Mouse (Mus musculus): ENCODE data around the gene Gpr35.
"Not testable (repeated sequence)": the region's sequence is repeated elsewhere in the genome, so short reads cannot be mapped to it uniquely, and the experiment has no call there.

Gpr35 gene

DNA sequence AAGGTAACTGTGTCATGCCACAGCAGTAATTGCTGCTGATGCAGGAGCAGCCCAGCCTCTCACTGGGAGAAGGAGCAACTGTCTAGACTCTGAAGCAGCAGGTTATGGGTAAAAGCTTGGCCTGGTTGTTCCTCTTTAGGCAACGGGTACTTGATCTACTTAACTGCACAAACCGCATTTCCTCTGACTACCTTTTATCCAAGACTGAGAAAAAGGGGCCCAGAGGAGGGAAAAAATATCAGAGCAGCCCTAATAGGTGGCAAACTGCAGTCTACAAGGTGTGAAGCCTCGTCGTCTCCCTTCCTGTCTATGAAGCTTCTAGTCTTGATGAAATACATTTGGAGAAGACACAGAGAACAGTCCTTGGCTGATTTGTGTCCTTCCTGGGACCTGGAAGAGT is 17.1 kb upstream of the Gpr35 start:
- DNase-seq (ENCODE audit: low read depth, low spot score), result no peak

- peak; percentile 97 for DNase-seq (ENCODE audit: low read depth, low spot score)
Observed at GRCm38 (mm10) chr1:92934182-92934827, 16.4 kb upstream of the Gpr35 start, which contains the start of gene Capn10. Gene Capn10 (plus strand): TSS chr1:92934376.

DNA sequence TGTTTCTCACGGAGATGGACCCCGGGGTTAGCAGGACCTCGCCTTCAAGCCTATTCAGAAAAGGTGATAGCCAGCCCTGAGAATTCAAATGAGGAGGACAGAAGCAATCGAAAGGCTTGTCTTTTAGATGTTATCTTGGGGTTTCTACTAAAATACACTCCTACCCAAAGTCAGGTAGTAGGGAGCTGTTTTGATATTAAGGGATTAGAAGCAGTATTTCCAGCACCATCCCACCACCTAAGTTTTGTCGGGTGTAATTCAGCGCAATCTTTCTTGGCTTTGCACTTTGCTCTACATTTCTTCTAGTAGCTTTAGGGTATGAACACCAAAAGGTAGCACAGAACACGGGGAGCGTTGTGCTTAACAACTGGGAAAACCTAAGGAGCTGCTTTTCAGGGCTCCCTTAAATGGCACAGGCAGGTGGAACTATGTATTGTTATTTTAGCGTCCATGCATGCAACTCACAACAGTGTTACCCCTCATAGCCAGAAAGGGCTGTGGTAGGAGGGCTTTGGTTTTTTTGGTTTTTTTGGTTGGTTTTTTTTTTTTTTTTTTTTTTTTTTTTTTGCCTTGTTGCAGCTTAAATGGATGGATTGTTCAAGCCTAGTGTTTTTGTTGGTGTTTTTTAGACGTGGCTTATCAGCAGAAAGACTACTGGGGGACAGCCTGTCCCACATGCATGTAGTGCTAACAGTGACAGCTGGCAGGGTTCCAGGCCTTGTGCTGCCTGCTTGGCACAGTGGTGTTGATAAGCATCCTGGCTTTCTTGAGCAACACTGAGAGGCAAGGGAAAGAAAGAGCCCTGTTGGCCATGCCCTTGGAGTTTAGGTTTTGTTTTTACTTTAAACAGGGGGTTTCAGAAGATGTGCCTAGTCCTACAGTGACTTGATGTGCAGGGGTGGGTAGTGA is 15.4 kb upstream of the Gpr35 start:
- no peak for DNase-seq (ENCODE audit: low read depth, low spot score)

DNA sequence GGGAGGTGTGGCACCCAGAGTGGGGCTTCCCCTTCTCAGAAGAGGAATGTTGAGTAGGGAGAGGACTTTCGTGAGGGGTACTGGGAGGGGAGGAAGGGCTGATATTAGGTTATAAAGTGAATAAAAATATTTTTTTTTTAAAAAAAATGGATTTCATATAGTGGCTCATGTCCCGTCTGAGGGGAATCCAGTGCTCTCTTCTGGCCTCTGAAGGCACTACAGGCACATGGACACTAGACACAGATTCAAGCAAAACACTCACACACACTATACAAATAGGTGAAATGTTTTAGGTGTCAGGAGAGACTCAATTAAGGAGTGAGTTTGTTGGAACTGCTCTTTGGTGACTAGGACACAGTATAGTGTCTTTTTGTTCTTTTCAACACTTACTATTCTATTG is 14.7 kb upstream of the Gpr35 start:
- no peak for DNase-seq (ENCODE audit: low read depth, low spot score)

GRCm38 (mm10) chr1:92936467-92936866 is 14.2 kb upstream of the Gpr35 start:
- DNase-seq (ENCODE audit: low read depth, low spot score), result no peak

- DNase-seq (ENCODE audit: low read depth, low spot score), result no peak
Observed at GRCm38 (mm10) chr1:92937797-92938196, 12.9 kb upstream of the Gpr35 start.

DNA sequence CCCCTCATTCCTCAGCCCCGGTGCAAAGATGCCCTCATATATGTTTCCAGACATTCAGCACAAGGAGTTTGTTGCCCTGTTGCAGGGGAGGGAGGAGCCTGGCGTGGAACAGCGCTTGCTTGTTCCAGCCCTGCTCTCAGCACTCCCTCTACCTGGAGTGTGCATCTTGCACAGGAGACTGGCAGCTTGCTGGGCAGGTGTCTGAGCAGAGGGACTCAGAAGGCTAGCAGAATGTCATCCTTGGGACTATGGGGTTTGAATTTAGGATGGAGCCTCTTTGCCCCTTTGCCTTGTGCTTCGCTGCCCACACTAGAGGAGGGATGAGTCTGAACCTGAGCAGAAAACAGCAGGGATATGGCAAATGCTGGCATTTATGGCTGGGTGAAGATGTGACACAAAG is 10.9 kb upstream of the Gpr35 start:
- no peak for DNase-seq (ENCODE audit: low read depth, low spot score)

DNA sequence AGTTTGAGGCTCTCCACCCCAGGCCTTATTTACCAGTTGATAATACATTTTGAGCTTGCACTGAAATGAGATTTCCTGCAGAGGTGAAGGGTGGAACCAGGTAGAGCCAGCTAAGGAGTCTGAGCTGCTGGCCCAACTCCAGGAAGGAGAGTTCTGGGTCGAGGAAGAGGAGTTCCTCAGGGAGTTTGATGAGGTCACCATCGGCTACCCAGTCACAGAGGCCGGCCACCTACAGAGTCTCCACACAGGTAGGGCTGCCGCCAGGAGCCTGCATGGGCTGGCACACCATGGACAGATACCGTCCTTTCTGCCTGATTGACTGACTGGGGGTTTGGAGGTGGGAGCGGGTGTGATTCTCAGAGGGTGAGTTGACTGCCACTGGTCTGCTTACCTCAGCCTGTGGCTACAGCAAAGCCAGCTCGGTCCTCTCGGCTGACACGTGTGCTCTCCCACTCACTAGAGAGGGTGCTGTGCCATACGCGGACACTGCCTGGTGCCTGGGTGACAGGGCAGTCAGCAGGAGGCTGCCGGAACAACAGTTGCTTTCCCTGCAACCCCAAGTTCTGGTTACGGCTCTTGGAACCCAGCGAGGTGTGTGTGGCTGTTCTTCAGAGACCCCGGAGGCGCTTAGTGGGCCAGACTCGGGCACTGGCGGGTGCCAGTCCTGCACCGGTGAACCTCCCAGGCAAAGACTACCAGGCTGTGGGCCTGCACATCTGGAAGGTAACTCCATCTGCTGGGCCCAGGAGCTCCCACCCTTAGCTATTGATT is 7.3 kb upstream of the Gpr35 start:
- DNase-seq (ENCODE audit: low read depth, low spot score), result no peak

DNA sequence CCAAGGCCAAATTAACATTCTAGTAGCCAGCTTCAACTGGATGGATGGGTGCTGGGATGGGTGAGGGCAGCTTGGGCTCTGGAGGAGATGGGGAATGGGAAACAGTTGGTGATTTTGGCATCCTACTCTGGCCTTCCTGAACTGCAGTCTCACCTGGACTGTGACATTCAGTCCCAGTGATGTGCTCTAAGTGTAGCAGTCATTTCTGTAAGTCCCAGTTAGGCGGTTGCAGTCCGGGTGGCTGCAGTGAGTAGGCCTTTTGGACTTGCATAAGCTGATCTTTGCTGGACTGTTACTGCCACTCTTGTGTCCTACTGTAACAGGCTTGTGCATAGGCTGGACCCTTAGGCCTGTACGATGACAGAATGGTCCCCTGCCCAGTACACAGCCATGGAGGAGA is 2.7 kb upstream of the Gpr35 start:
- no peak for DNase-seq (ENCODE audit: low read depth, low spot score)

- no peak for DNase-seq (ENCODE audit: low read depth, low spot score)
Observed at GRCm38 (mm10) chr1:92949426-92949825, 1.2 kb upstream of the Gpr35 start.

DNA sequence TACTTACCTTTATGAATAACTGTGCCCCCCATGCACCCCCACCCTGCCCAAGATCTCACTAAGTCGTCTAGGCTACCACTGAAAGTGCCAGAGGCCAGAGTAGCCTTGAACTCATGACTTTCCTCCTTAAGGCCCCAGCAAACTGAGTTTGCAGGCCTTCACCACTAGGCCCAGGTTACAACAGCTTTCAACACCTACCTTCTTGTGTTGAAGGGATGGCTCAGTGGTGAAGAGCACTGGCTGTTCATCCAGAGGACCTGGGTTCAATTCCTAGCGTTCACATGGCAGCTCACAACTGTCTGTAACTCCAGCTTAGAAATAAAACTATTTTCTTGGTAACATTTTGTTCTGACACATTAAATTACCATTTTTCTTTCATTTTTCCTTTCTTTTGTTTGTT is 3.0 kb downstream of the Gpr35 start:
- no peak for DNase-seq (ENCODE audit: low read depth, low spot score)

DNA sequence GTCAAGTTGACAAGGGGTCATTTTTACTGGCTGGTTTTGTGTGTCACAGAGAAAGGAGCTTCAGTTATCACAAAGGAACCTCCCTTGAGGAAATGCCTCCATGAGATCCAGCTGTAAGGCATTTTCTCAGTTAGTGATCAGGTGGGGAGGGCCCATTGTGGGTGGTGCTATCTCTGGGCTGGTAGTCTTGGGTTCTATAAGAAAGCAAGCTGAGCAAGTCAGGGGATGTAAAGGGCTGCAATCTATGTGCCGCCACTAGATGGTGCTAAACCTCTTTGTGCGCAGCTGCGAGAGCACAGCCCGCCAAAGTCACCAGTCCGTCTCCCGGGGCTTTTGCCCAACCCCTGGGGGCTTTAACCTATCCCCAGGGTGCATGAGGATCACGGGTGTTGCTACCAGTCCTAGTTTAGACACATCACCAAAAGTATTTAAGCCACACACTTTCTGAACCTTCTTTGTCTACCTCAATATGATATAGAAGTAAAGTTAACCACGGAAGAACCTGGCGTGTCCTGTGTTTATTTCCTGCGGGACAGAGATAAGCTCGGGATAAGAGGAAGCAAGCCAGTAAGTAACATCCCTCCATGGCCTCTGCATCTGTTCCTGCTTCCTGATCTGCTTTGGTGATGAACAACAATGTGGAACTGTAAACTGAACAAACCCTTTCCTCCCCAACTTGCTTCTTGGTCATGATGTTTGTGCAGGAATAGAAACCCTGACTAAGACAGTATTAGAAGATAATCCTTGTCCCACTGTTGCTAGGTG is 6.1 kb downstream of the Gpr35 start:
- not testable (repeated sequence) for DNase-seq (ENCODE audit: low read depth, low spot score)

DNA sequence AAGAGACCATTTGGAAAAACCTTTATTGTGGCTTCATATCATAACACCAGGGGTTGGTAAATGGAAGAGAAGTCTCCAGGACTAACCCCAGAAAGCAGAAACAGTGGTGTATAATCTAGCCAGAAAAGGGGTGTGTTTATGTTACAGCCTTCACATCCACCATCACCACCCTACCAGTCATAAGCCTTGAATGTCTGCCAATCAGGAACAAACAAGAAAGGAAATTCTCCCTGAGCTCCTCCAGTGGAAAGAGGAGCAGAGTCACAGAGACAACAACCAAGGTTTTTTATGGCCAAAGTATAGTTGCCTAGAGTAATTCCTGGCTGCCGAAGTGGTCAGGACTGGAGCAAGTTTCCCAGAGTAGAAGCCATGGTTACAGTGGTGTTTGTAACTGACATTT is 8.3 kb downstream of the Gpr35 start:
- DNase-seq (ENCODE audit: low read depth, low spot score), result no peak

DNA sequence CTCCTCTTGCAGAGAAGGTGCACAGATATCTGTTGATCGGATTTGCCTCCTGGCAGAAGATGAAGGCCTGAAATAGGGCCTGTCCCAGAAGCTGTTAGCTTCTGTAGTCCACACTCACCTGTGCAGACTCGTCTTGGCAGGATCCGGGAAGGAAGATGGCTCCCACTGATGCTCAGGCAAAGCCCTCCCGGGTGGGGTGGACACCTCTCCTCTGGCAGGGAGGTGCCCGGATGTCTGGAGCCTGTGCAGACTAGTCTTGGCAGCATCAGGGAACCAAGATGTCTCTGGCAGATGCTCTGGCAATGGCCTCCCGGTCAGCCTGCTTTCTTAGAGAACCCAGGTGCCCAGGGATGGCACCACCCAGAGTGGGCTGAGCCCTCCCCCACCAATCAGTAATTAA is 20.1 kb downstream of the Gpr35 start:
- DNase-seq (ENCODE audit: low read depth, low spot score), result not testable (repeated sequence)

DNA sequence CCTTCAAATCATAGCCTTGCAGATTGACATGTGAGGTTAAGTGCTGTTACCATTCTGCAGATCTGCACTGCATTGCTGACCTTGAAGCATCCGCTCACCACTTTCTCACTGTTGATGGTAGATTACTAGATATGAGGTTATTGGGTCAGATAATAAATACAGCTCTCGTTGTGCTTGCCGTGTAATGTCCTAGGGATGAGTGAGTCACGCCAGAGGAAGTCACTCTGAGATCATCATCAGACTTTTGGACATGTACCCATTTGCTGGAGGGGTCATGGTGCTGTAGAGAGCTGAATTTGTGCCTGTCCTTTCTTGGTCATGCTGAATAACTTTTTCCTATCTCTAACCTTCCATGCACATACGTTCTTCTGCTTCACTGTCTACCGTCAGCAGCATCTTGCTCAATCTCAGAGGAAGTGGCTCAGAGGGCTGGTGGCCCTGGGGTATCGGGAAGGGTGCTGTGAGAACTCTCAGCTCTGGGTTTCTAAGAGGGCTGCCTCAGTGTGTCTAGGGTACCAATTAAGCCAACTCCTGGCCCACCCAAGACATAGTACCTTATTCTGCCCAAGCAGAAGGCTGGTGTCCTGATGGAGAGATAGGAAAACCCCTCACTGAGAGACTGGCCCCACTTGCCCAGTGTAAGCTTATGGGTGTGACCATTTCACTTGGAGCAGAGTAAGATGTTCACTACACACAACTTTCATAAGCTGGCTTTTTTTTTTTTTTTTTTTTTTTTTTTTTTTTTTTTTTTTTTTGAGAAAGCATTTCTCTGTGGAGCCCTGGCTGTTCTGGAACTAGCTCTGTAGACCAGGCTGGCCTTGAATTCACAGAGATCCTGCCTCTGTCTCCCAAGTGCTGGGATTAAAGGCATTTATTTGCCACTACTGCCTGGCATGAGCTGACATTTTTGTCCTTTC is 21.5 kb downstream of the Gpr35 start:
- no peak for DNase-seq (ENCODE audit: low read depth, low spot score)

- DNase-seq (ENCODE audit: low read depth, low spot score), result no peak
Observed at GRCm38 (mm10) chr1:92972854-92973253, 22.2 kb downstream of the Gpr35 start.

GRCm38 (mm10) chr1:92976141-92976566 is 25.5 kb downstream of the Gpr35 start:
- no peak for DNase-seq (ENCODE audit: low read depth, low spot score)

DNA sequence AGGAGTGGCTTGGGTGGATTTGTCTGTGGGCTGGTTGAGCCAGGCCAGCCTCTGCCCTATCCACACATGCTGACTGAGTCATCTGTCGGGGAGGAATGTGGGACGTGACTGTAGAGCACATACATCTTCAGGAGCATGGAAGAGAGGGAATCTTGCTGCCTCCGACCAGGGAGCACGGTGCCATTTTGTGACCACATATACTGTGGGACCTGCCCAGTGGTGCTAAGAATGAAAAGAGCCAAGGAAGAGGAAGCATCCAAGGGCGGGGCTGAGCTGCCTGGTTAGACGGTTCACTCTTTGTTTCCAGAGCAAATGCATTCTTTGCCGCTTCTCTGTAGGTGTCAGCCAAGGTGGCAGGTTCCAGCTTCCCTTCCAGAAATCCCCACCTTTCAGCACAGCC is 28.0 kb downstream of the Gpr35 start:
- DNase-seq (ENCODE audit: low read depth, low spot score), result no peak

GRCm38 (mm10) chr1:92979073-92979602 is 28.5 kb downstream of the Gpr35 start:
- DNase-seq (ENCODE audit: low read depth, low spot score), result no peak
